Mouse (Mus musculus) urinary bladder, postnatal 4 days (tissue): ENCODE measurements around the gene N4bp3.
"Not testable (repeated sequence)": the region's sequence is repeated elsewhere in the genome, so short reads cannot be mapped to it uniquely, and the experiment has no call there.

ENCODE experiments used
- DNase-seq, 2 experiments: peaks; one replicate each; pipeline ENCODE4 v3.0.0; 2021 to 2022; ENCODE audit warnings: low spot score in 2 of 2

N4bp3 gene

GRCm38 (mm10) chr11:51653736-51654135 is 3.1 kb upstream of the N4bp3 start:
- no peak for DNase-seq

GRCm38 (mm10) chr11:51652889-51653418 is 2.3 kb upstream of the N4bp3 start:
- DNase-seq, result no peak

DNA sequence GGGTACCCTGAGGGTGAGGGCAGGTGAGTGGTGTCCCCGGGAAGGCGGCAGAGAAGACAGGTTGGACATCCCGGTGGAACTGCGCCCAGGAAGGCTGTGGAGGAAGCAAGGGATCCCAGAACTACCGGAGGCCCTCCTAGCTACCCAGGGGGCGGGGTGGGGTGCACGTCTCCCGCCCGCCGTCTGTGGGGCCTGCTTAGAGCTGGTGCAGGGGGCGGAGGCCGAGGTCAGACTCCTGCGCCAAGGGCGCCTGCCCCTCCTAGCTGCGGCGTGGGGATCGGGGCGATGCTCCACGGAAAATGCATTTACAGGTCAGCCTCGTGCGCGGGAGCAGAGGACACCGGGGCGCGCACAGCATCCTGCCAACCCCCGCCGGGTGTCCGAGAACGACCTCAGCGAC is 381 bp downstream of the N4bp3 start:
- no peak for DNase-seq

- DNase-seq, result no peak
Observed at GRCm38 (mm10) chr11:51649889-51650199, 798 bp downstream of the N4bp3 start.

DNA sequence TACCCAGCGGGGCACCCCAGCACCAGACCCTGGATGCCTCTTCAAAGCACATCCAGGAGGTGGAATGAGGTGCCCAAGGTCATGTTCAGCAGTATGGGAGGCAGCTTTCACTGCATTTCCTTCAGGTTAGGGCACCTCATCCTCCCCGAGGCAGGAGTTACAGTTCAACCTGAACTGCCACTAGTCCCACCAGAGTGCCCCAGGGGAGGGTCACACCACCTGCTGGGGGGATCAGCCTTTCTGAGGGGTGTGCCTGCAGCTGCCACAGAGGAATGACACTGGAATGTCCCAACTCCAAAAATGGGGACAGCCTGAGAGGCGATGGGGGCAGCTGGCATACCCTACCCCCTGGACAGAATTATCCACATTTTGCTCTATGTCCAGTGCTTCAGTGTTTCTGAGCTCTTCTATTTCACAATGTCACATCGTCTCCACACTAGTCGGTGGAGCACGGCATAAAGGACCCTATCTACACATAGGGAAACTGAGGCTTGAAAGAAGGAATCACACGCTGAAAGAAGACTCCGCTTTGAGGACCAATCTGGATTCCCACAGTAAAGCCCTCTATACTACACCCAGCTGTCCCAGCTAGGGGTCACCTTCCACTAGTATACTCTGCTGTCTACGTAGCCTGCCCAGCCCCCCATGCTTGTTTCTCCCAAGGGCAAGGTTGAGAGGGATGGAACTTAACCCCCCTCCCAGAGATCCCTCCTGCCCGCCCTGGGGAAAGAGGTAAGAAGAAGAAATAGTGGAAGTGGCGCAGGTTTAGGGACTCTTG is 1.3 kb downstream of the N4bp3 start:
- DNase-seq, result no peak

DNA sequence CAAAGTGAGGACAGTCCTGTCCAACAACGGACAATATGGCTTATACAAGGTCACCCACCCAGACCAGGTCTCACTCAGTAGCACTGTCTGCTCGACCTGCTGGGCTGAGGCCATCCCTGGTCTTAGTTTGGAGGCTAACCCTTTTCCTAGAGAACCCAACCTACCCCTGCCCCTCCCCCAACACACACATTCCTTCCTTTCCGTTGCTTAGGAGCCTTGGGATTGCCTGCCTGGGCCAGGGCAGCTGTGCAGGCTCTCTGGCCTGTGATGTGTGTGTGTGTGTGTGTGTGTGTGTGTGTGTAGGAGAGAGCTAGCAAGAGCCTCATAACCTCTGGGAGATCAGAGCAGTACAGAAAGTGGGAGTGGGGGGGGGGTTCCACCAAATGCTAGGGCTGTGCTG is 2.1 kb downstream of the N4bp3 start:
- DNase-seq, result no peak

DNA sequence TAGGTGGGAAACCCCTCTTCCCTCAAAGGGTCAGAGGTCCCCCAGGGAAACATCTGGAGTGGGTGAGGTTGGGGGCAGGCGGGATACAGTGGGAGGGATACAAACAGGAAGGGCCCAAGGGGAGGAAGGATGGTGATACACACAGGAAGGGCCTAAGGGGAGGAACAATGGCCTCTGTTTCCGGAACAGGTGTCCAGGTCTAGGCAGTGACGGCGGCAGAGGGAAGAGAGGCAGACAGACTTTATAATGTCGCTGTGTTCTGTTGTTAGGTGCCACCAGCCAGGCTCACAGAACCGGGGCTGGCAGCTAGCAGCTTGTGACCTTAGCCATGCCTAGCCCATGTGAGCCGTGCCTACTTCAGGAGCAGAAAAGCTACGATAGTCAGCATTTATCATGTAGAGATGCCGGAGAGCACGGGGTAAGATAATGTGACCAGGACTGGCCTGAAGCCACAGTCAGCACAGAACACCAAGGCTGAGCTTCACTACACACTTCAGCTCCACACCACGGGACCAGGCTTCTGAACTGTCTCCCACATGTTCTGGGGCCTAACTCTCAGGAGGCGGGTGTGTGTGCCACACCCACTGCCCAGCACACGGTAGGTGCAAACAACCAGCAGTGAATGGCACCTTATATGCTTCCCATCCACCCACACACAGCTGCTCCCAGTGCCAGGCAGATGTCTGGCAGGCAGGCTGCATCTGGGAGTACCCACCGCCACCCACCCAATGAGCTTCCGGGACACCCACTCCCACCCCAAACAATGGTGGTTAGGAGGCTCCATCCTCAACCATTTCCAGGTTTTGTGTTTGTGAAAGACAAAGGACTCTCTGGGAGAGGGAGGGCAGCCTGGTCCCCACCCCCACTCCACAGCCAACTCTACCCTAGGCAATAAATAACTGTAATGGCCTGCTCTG is 3.6 kb downstream of the N4bp3 start:
- DNase-seq, result no peak

- no peak for DNase-seq
Observed at GRCm38 (mm10) chr11:51646245-51646644, 4.4 kb downstream of the N4bp3 start.

GRCm38 (mm10) chr11:51645293-51645692 is 5.3 kb downstream of the N4bp3 start:
- no peak for DNase-seq

GRCm38 (mm10) chr11:51644217-51644616 is 6.4 kb downstream of the N4bp3 start:
- no peak for DNase-seq

DNA sequence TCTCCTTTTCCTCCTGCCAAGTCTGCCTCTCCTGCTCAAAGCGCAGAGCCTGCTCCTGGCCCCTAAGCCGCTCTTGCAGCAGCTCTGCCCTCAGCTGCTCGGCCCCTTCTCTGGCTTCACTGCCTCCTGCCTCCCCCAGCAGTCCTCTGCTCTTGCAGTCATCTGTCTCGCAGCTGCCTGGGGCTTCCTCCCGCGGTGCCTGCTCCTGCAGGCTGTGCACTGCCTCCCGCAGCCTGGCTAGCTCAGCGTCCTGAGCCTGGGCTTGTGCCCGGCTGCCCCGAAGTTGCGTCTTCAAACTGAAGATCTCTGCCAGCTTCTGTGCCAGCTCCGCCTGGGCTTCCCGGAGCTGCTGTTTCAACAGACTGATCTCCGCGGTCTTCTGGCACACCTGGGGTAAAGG is 6.9 kb downstream of the N4bp3 start:
- no peak for DNase-seq

- DNase-seq, result no peak
Observed at GRCm38 (mm10) chr11:51643202-51643601, 7.4 kb downstream of the N4bp3 start.

GRCm38 (mm10) chr11:51640748-51641147 is 9.9 kb downstream of the N4bp3 start:
- DNase-seq, result no peak

DNA sequence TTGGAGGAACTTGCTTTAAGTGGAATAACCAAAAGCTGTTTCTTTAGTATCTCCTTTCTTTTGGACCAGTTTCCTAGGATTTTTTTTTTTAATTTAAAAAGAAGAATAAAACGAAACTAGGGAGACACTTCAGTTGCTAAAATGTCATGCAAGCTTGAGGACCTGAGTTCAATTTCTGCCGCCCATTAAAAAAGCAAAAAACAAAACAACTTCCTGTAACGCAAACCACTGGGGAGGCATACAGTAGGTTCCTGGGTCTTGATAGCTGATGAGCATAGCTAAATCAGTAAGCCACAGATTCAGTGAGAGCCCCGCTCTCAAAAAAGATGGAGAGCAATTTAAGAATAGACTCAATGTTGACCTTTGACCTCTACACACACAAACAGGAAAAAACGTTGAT is 12.1 kb downstream of the N4bp3 start:
- DNase-seq, result no peak

DNA sequence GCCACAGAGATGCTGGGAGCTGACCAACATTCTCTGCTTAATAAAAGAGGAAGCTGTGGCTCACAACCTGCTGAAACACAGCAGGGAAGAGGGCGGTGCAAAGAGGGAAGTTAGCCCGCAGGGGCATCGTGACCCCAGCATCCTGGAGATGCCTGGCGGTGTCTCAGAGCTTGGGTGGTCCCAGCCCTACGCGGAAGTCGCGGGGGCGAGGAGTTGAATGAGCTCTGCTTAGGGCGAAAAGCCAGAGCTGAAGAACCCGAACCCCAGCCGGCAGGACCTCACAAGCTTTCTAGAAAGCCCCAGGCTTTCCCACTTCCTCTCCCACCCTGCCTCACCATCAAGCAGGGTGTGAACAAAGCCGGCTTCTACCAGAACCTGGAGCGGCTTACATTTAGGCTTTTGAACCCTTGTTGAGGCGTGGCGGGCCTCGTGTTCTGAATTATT is 12.6 kb downstream of the N4bp3 start:
- DNase-seq, result peak in 1 of 2 experiments; percentile 64

DNA sequence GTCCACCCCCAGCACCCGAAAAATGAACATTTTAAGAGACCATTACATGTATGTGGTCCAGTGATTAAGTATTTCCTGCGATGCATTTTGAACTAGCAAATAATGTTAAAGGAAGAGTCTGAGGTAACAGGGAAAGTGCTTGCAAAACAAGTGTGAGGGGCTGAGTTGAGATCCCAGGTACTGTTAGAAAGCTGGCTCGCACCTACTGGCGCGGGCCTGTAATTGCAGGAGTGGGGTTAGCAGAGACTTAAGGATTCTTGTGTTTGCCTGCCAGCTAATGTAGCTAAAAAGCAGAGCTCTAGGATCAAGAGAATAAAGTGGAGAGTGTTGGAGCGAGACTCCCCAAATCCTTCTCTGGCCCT is 14.3 kb downstream of the N4bp3 start:
- no peak for DNase-seq

DNA sequence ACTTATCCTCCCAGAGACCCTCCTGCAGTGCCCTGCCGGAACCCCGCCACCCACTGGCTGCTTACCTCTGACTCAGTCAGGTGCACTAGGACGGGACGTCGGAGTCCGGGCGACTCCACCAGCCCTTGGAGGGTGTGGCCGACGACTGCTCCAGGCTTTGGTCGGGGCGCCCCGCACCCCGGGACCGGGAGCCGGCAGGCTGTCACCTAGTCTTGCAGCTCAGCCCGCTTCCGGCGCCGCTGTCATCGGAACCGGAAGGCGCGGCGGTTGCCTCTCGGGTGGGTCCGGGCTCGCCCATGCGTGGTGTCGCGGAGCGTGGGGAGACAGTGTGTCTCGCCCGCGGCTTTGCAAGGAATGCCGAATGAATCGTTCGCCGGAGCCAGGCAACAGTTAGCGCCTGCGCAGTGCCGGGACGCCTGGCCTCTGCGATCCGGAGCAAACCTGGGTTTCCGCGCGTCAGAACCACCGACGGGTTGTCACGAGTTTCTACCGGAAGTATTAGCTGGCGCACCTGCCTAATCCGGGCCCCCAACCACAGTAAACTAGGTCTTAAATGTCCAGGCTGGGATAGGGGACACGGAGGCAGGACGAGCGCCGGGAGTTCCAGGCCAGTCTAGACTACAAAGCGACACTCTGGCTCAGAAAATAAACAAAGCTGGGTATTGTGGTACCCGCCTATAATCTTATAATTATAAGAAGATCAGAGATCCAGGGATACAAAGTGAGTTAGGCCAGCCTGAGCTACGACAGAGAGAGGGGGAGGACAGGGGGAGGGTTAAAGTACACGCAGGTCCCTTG is 14.9 kb downstream of the N4bp3 start, which contains the start of gene Rmnd5b:
Gene Rmnd5b (minus strand): TSS at position 372 of the 798 bp plus-strand sequence.
- peak; percentile 87 for DNase-seq

DNA sequence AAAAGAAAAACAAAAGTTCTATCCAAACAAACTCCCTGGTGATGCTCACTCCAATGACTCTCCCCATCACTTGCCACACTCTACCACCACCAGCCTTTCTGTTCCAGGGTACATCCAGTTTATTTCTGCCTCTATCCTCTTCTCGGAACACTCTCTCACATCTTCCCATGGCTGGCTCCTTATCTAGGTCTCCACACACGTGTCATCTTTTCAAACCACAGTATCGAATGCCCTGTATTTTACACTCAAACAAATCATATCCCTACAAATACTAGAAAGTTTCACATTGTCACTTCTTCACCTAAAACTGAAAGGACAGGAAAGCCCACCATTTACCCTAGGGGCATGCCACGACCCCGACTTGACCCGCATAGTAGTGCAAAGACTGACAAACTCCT is 15.5 kb downstream of the N4bp3 start:
- DNase-seq, result no peak

DNA sequence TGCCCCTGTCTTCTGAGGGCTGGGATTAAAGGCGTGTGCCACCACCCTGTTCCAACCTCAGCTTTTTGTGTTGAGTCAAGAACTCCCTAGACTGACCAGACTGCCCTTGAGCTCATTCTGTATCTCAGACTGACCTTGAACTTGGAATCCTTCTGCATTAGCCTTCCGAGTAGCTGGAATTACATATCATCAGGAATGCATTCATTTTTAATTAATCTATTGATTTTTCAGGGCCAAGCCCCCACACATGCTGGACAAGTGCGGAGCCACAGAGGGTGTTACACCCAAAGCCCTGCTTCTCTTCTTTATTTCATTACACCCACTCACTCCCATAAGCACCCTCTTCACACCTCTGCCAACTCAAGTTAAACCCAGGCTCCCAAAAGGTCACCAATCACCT is 16.9 kb downstream of the N4bp3 start:
- DNase-seq, result no peak

GRCm38 (mm10) chr11:51633200-51633599 is 17.4 kb downstream of the N4bp3 start:
- DNase-seq, result not testable (repeated sequence)

GRCm38 (mm10) chr11:51632130-51632753 is 18.4 kb downstream of the N4bp3 start:
- DNase-seq, result no peak
